Mouse (Mus musculus) MEL (cell line): ENCODE measurements at regions not wholly inside any gene's neighbourhood (a gene's known extent, or its start where the extent isn't known, plus 50 kb on each side); places are given as distances from the start of the nearest gene placed in this dataset.

Source experiments
- DNase-seq: peaks from one replicate; pipeline ENCODE4 v3.0.0; 2011; ENCODE audit warnings: low read depth, low spot score
- H3K27ac ChIP-seq: 2 replicates; pipeline ENCODE4 v1.5.1; 2012; ENCODE audit warnings: low read depth, mild to moderate bottlenecking, control low read depth, low read length, moderate library complexity; ENCODE audit not compliant: control insufficient read depth
- H3K27me3 ChIP-seq, 2 experiments: fragments of 150-350 bp in 1 of 2; sonication (generic) in 1 of 2; 2 replicates each; pipeline ENCODE4 v1.6.1; 2012; ENCODE audit warnings: low read length in 2 of 2, mild to moderate bottlenecking in 2 of 2, improper control_type of control experiment in 1 of 2, moderate library complexity in 1 of 2; ENCODE audit not compliant: insufficient read depth in 2 of 2, control insufficient read depth in 1 of 2
- H3K36me3 ChIP-seq, 2 experiments: 2 replicates each; pipeline ENCODE4 v1.6.1; 2012 to 2014; ENCODE audit warnings: low read length in 2 of 2, improper control_type of control experiment in 1 of 2, inconsistent platforms in 1 of 2, mild to moderate bottlenecking in 1 of 2; ENCODE audit not compliant: insufficient read depth in 2 of 2, control insufficient read depth in 1 of 2
- H3K4me1 ChIP-seq, 2 experiments: fragments of 150-350 bp in 1 of 2; sonication (generic) in 1 of 2; 2 replicates each; pipeline ENCODE4 v1.6.1; 2012; ENCODE audit warnings: low read length in 2 of 2, improper control_type of control experiment in 1 of 2, mild to moderate bottlenecking in 1 of 2; ENCODE audit not compliant: insufficient read depth in 2 of 2, control insufficient read depth in 1 of 2
- H3K4me3 ChIP-seq, 2 experiments: fragments of 150-350 bp in 1 of 2; sonication (generic) in 1 of 2; 2 replicates each; pipeline ENCODE4 v1.5.1; 2012; ENCODE audit warnings: low read depth in 2 of 2, low read length in 2 of 2, mild to moderate bottlenecking in 2 of 2, moderate library complexity in 2 of 2, control low read depth in 1 of 2, improper control_type of control experiment in 1 of 2; ENCODE audit not compliant: control insufficient read depth in 1 of 2, insufficient read depth in 1 of 2
- H3K79me2 ChIP-seq: 2 replicates; pipeline ENCODE4 v1.6.1; 2012; ENCODE audit warnings: mild to moderate bottlenecking, low read length, moderate library complexity; ENCODE audit not compliant: control insufficient read depth, poor library complexity, insufficient read depth
- H3K9ac ChIP-seq: 2 replicates; pipeline ENCODE4 v1.6.1; 2012; ENCODE audit warnings: low read depth, mild to moderate bottlenecking, control low read depth, low read length, moderate library complexity; ENCODE audit not compliant: control insufficient read depth, poor library complexity, severe bottlenecking
- H3K9me3 ChIP-seq: fragments of 150-350 bp; sonication (generic); replicated peaks from 2 replicates; pipeline ENCODE4 v1.6.1; 2012; ENCODE audit warnings: mild to moderate bottlenecking, low read length, improper control_type of control experiment, moderate library complexity; ENCODE audit not compliant: insufficient read depth
- CHD1 ChIP-seq: IDR thresholded peaks from 2 replicates; pipeline ENCODE4 v1.6.1; 2012; ENCODE audit warnings: low read depth, mild to moderate bottlenecking, inconsistent platforms, low read length, improper control_type of control experiment
- E2F4 ChIP-seq: IDR thresholded peaks from 2 replicates; pipeline ENCODE4 v1.6.1; 2011; ENCODE audit warnings: low read depth, low read length, improper control_type of control experiment, borderline replicate concordance
- EP300 ChIP-seq, 2 experiments: IDR thresholded peaks; 2 replicates each; pipeline ENCODE4 v1.6.1; 2011; ENCODE audit warnings: improper control_type of control experiment in 2 of 2, low read length in 2 of 2, low read depth in 1 of 2, mild to moderate bottlenecking in 1 of 2
- HCFC1 ChIP-seq: IDR thresholded peaks from 2 replicates; pipeline ENCODE4 v1.6.1; 2012; ENCODE audit warnings: low read depth, mild to moderate bottlenecking, inconsistent platforms, low read length, improper control_type of control experiment, moderate library complexity
- MAFK ChIP-seq: IDR thresholded peaks from 2 replicates; pipeline ENCODE4 v1.6.1; 2011; ENCODE audit warnings: low read depth, mild to moderate bottlenecking, low read length, improper control_type of control experiment, borderline replicate concordance
- MAZ ChIP-seq: IDR thresholded peaks from 2 replicates; pipeline ENCODE4 v1.6.1; 2012; ENCODE audit warnings: low read depth, mild to moderate bottlenecking, inconsistent platforms, low read length, improper control_type of control experiment
- MYB ChIP-seq: IDR thresholded peaks from 2 replicates; pipeline ENCODE4 v1.6.1; 2011; ENCODE audit warnings: mild to moderate bottlenecking, low read depth, low read length, improper control_type of control experiment
- NELFE ChIP-seq: IDR thresholded peaks from 2 replicates; pipeline ENCODE4 v1.6.1; 2011; ENCODE audit warnings: low read depth, low read length, improper control_type of control experiment
- POLR2AphosphoS5 ChIP-seq: IDR thresholded peaks from 2 replicates; pipeline ENCODE4 v1.6.1; 2012; ENCODE audit warnings: low read depth, borderline replicate concordance, mild to moderate bottlenecking, inconsistent platforms, low read length, moderate library complexity, mixed read lengths
- SIN3A ChIP-seq: IDR thresholded peaks from 2 replicates; pipeline ENCODE4 v1.6.1; 2012; ENCODE audit warnings: low read length, improper control_type of control experiment, inconsistent platforms
- TBP ChIP-seq: IDR thresholded peaks from 2 replicates; pipeline ENCODE4 v1.8.0; 2011; ENCODE audit warnings: low read depth, low read length, improper control_type of control experiment
- UBTF ChIP-seq: IDR thresholded peaks from 2 replicates; pipeline ENCODE4 v1.6.1; 2012; ENCODE audit warnings: low read depth, mild to moderate bottlenecking, inconsistent platforms, low read length, improper control_type of control experiment, moderate library complexity, borderline replicate concordance; ENCODE audit not compliant: insufficient read depth
- ZC3H11A ChIP-seq: IDR thresholded peaks from 2 replicates; pipeline ENCODE4 v1.6.1; 2012; ENCODE audit warnings: low read depth, mild to moderate bottlenecking, inconsistent platforms, low read length, improper control_type of control experiment
- ZKSCAN1 ChIP-seq: IDR thresholded peaks from 2 replicates; pipeline ENCODE4 v1.6.1; 2012; ENCODE audit warnings: low read depth, mild to moderate bottlenecking, inconsistent platforms, low read length, improper control_type of control experiment, moderate library complexity
- ZMIZ1 ChIP-seq: IDR thresholded peaks from 2 replicates; pipeline ENCODE4 v1.6.1; 2012; ENCODE audit warnings: low read depth, mild to moderate bottlenecking, inconsistent platforms, low read length, improper control_type of control experiment, moderate library complexity
- ZNF384 ChIP-seq: IDR thresholded peaks from 2 replicates; pipeline ENCODE4 v1.6.1; 2012; ENCODE audit warnings: low read depth, mild to moderate bottlenecking, inconsistent platforms, low read length, improper control_type of control experiment

GRCm38 (mm10) chr17:3883146-3883545, 187.1 kb upstream of the Nox3 start:
- Histone ChIP-seq H3K9ac (no peak overlapping the region), H3K27me3 (no peaks in the 10 kb centered on the region), H3K4me1 (no peaks in the 10 kb centered on the region), H3K27ac (no peak overlapping the region), H3K4me3 (no peak overlapping the region), H3K36me3 (no peaks in the 10 kb centered on the region), H3K79me2 (no peaks in the 10 kb centered on the region), H3K9me3 (no peaks in the 10 kb centered on the region)
- no peak for DNase-seq
- TF ChIP-seq TBP, result no peak
- TF ChIP-seq ZKSCAN1, result no peak
- no peak for TF ChIP-seq CHD1
- no peak for TF ChIP-seq E2F4
- no peak for TF ChIP-seq ZC3H11A
- no peak for TF ChIP-seq POLR2AphosphoS5
- no peak for TF ChIP-seq MAFK
- TF ChIP-seq MYB, result no peak
- TF ChIP-seq SIN3A, result no peak
- no peak for TF ChIP-seq ZMIZ1
- no peak for TF ChIP-seq ZNF384

- Histone ChIP-seq H3K27ac (no peak overlapping the region), H3K36me3 (no peaks in the 10 kb centered on the region), H3K79me2 (no peaks in the 10 kb centered on the region), H3K9ac (no peak overlapping the region), H3K4me1 (no peaks in the 10 kb centered on the region), H3K9me3 (no peaks in the 10 kb centered on the region), H3K4me3 (no peak overlapping the region), H3K27me3 (no peaks in the 10 kb centered on the region)
- no peak for DNase-seq
- no peak for TF ChIP-seq MAZ
- TF ChIP-seq NELFE, result no peak
- TF ChIP-seq HCFC1, result no peak
These were observed 183.0 kb upstream of the Nox3 start for GRCm38 (mm10) chr17:3879075-3879474.

- H3K27me3 ChIP-seq, result no peaks in the 10 kb centered on the region; a peak in 1 of 4 replicates
- no peaks in the 10 kb centered on the region for H3K36me3 ChIP-seq
- H3K9me3 ChIP-seq, result no peaks in the 10 kb centered on the region
- no peaks in the 10 kb centered on the region for H3K4me1 ChIP-seq
- H3K4me3 ChIP-seq, result no peak overlapping the region
- H3K79me2 ChIP-seq, result no peaks in the 10 kb centered on the region
- DNase-seq, result no peak
- no peak for TF ChIP-seq EP300 (IDR thresholded peaks at IDR 0.05; ENCODE audit: low read depth in 1 of 2, low read length in 2 of 2)
- TF ChIP-seq MYB, result no peak
- no peak for TF ChIP-seq UBTF
- TF ChIP-seq, all 39 proteins: peak for 0
- H3K9ac ChIP-seq, result no peak overlapping the region
- H3K27ac ChIP-seq, result no peak overlapping the region
These were observed 173.6 kb upstream of the Nox3 start for GRCm38 (mm10) chr17:3869459-3870194.
